In genomic region chr7:34709111-34709510, GRCm38 (mm10) we compare ENCODE assay signal across 13 mouse cellular contexts. TPM values are rescaled to one million over a fixed set of nuclear protein-coding genes. Genes with fewer than 3 reads are reported as not detected.
DNase-seq lines count a peak whose midpoint lies in the region; ATAC-seq and TF ChIP-seq lines count a peak whose summit lies in the region.
"Had no signal": no experiment of that assay in that cellular context is flagged by ENCODE, and none has a peak within 500 bp of the region (broad histone marks: within the 10 kb centered on the region; RNA-seq: fewer than 3 reads in every experiment).

No protein-coding gene starts in this region.

- H3K4me3 ChIP-seq in forebrain, embryonic 16.5 days (replicated peaks; ENCODE audit: low read length): no peak overlapping the region
- H3K4me3 ChIP-seq in forebrain, embryonic 12.5 days (replicated peaks): no peak overlapping the region
- H3K4me3 ChIP-seq in kidney, adult 2 months (ENCODE audit: insufficient read depth, low read depth, low read length): no peak overlapping the region
- H3K4me3 ChIP-seq: liver, embryonic 15.5 days had no signal

- no peaks in the 10 kb centered on the region for H3K9me3 ChIP-seq in forebrain, embryonic 16.5 days (ENCODE audit: control insufficient read depth, low read length)
- no peaks in the 10 kb centered on the region for H3K9me3 ChIP-seq in forebrain, embryonic 12.5 days
- H3K9me3 ChIP-seq: liver, embryonic 15.5 days had no signal

- DNase-seq in layer of hippocampus, adult 11-12 months (ENCODE audit: low spot score): peak; percentile 42
- no peak for DNase-seq in layer of hippocampus, adult 9-10 months (ENCODE audit: low spot score)
- DNase-seq in adrenal gland, postnatal 36 days: peak; percentile 5 to 12
- DNase-seq in heart, postnatal 36 days: peak; percentile 47 to 61
- DNase-seq in kidney, adult 2 months: no peak
- no peak for DNase-seq in embryo, embryonic 10.5 days (ENCODE audit: low spot score)
- DNase-seq: kidney, adult 9 months; thymus, postnatal 36 days had no signal

- intact Hi-C loops in heart, postnatal 36 days (cut with DNase I): no loop called here

- WGBS in forebrain, embryonic 16.5 days: 36% methylated on average over 4 of the region's 4 CpGs
- WGBS in forebrain, embryonic 12.5 days: 87% methylated on average over 4 of the region's 4 CpGs
- WGBS in kidney, adult 2 months: 78% methylated on average over 4 of the region's 4 CpGs

- TF ChIP-seq CTCF in kidney, adult 2 months (conservative IDR thresholded peaks at IDR 0.05; ENCODE audit: insufficient read depth, insufficient read length, low read depth, low read length): no peak

- no peak overlapping the region for H3K9ac ChIP-seq in forebrain, embryonic 16.5 days (replicated peaks; ENCODE audit: low read depth, low read length)
- H3K9ac ChIP-seq in forebrain, embryonic 12.5 days: no peak overlapping the region
- H3K9ac ChIP-seq: liver, embryonic 15.5 days had no signal

- no peaks in the 10 kb centered on the region for H3K36me3 ChIP-seq in forebrain, embryonic 16.5 days (ENCODE audit: control insufficient read depth, insufficient read depth)
- no peaks in the 10 kb centered on the region for H3K36me3 ChIP-seq in forebrain, embryonic 12.5 days (replicated peaks)
- H3K36me3 ChIP-seq in kidney, adult 2 months (ENCODE audit: control insufficient read depth, insufficient read depth, low read length): no peaks in the 10 kb centered on the region
- H3K36me3 ChIP-seq: liver, embryonic 15.5 days had no signal

- H3K4me2 ChIP-seq in forebrain, embryonic 16.5 days (ENCODE audit: low read length): no peak overlapping the region
- H3K4me2 ChIP-seq in forebrain, embryonic 12.5 days: no peak overlapping the region
- H3K4me2 ChIP-seq: liver, embryonic 15.5 days had no signal

- H3K4me1 ChIP-seq in forebrain, embryonic 16.5 days (replicated peaks; ENCODE audit: control insufficient read depth, insufficient read depth, low read length): peaks cover 6% of the 10 kb centered on the region; the same call in 1 of the 2 replicates
- H3K4me1 ChIP-seq in forebrain, embryonic 12.5 days: peaks cover 13% of the 10 kb centered on the region
- H3K4me1 ChIP-seq in kidney, adult 2 months (ENCODE audit: control insufficient read depth, insufficient read depth, low read length): 0 out of 2 replicates have a peak, but pooled peaks cover 4% of the 10 kb centered on the region
- H3K4me1 ChIP-seq: liver, embryonic 15.5 days had no signal

- no peak overlapping the region for H3K27ac ChIP-seq in forebrain, embryonic 16.5 days (ENCODE audit: low read length)
- H3K27ac ChIP-seq in forebrain, embryonic 12.5 days: no peak overlapping the region
- H3K27ac ChIP-seq in kidney, adult 2 months (ENCODE audit: insufficient read depth, low read depth, low read length): no peak overlapping the region
- H3K27ac ChIP-seq: liver, embryonic 15.5 days had no signal

- ATAC-seq in forebrain, embryonic 16.5 days: peak; percentile 57; the same call in 1 of the 2 replicates
- ATAC-seq in forebrain, embryonic 12.5 days (ENCODE audit: low FRiP score): no peak
- ATAC-seq: CD4-positive, CD25-positive, alpha-beta regulatory T cell, adult 4 months; Patski had no signal

- H3K27me3 ChIP-seq in forebrain, embryonic 16.5 days (replicated peaks; ENCODE audit: control insufficient read depth, insufficient read depth, low read length): no peaks in the 10 kb centered on the region
- H3K27me3 ChIP-seq in forebrain, embryonic 12.5 days: no peaks in the 10 kb centered on the region
- H3K27me3 ChIP-seq in kidney, adult 2 months (replicated peaks; ENCODE audit: control insufficient read depth, insufficient read depth, low read length): no peaks in the 10 kb centered on the region
- H3K27me3 ChIP-seq: liver, embryonic 15.5 days; Patski had no signal

- no peak for TF ChIP-seq POLR2A in kidney, adult 2 months (IDR thresholded peaks at IDR 0.05; ENCODE audit: low read depth, low read length)

RNA-seq across cellular contexts. Expression of gene Kctd15, which starts 52.6 kb away (rescaled TPM):
- 25.2 and 28.1 TPM in 2 replicates for polyA plus RNA-seq in forebrain, embryonic 16.5 days (2015; fragmentation: Nextera tagmentation; extraction: Ambion mirVana)
- 37.9 and 38.1 TPM in 2 replicates for polyA plus RNA-seq in forebrain, embryonic 12.5 days (2016; fragmentation: Nextera tagmentation; extraction: Ambion mirVana)
- 10 to 100 TPM in 1 of 2 experiments, 1 to 10 TPM in 1; 9.0 to 11.3 TPM for total RNA-seq in adrenal gland, postnatal 36 days (2021)
- 1 to 10 TPM; 3.0 to 3.2 TPM for total RNA-seq in heart, postnatal 36 days (2021)
- polyA plus RNA-seq in kidney, adult 2 months (2012; rRNA removed): 18.3 and 19.8 TPM in 2 replicates
- polyA plus RNA-seq: CD4-positive, CD25-positive, alpha-beta regulatory T cell, adult 4 months had no signal

Comparison
In these comparisons a context has a peak if more than half of its experiments do, and no peak if none do; other contexts are left out.
1. DNase-seq: peak in layer of hippocampus, adult 11-12 months (single experiment), adrenal gland, postnatal 36 days (2 of 2) and heart, postnatal 36 days (2 of 2); none in layer of hippocampus, adult 9-10 months (single experiment), kidney, adult 2 months (single experiment) and embryo, embryonic 10.5 days (single experiment).